Mouse (Mus musculus): ENCODE data around the gene Zfp148.

DNA sequence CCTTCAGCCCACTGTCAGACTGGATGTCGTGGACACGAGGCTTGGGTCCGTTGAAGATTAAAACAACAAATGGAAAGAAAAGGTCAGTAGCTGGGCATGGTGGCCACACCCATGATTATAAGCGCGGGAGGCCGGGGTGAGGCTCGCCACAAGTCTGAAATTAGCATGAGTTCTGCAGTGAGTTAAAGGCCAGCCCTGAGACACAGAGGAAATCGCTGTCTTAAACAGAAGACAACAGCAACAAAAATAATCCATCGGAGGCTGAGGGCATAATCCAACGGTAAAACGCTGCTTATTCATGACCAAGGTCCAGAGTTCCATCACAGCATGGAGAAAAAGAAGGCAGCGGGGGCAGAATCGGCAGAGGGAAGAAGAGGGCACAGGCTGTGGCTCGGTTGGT lies 47.6 kb upstream of the Zfp148 start:
- TF ChIP-seq CTCF (IDR thresholded peaks at IDR 0.05) = no peak
- TF ChIP-seq EP300 (IDR thresholded peaks at IDR 0.05) = no peak
